Mouse (Mus musculus) thymus, adult 2 months (tissue): Measurements from ENCODE around the gene Zfp579.

Experiments
- CTCF ChIP-seq: fragments of 200-500 bp; IDR thresholded peaks from 2 replicates; pipeline ENCODE4 v1.5.1; 2012; ENCODE audit warnings: mild to moderate bottlenecking, control low read depth, low read length, moderate library complexity, borderline replicate concordance; ENCODE audit not compliant: control insufficient read depth, poor library complexity, insufficient read depth; ENCODE audit errors: extremely low read depth
- POLR2A ChIP-seq: fragments of 200-500 bp; IDR thresholded peaks from 2 replicates; pipeline ENCODE4 v1.6.1; 2012; ENCODE audit warnings: mild to moderate bottlenecking, low read length, control low read depth, moderate library complexity; ENCODE audit not compliant: control insufficient read depth, poor library complexity, insufficient read depth; ENCODE audit errors: extremely low read depth

GRCm38 (mm10) chr7:4999876-5000275 is 3.9 kb upstream of the Zfp579 start:
- TF ChIP-seq CTCF (no peak), POLR2A (no peak)
